Mouse (Mus musculus): ENCODE measurements around the gene Tex21. TPM values are rescaled to one million over a fixed set of nuclear protein-coding genes. Genes with fewer than 3 reads are reported as not detected.

Gene Tex21
- polyA plus RNA-seq (2012; rRNA removed) = not detected in 2 replicates

GRCm38 (mm10) chr12:76246646-76247045 is at the start of gene Tex21:
TSS of gene Tex21 (minus strand) at chr12:76246746.
- TF ChIP-seq POLR2A (IDR thresholded peaks at IDR 0.05; ENCODE audit: low read depth, low read length) = no peak
- no peak for TF ChIP-seq CTCF (IDR thresholded peaks at IDR 0.05; ENCODE audit: extremely low read depth, insufficient read length, insufficient replicate concordance, low read depth, low read length)
- Histone ChIP-seq H3K27ac (ENCODE audit: insufficient read depth, low read depth, low read length) (no peak within 1 kb of the TSS), H3K4me3 (ENCODE audit: low read depth, low read length) (no peak within 1 kb of the TSS), H3K27me3 (ENCODE audit: control insufficient read depth, insufficient read depth, low read length) (no peaks in the 10 kb centered on the region), H3K4me1 (ENCODE audit: control insufficient read depth, insufficient read depth, insufficient read length, low read length) (no peaks in the 10 kb centered on the region), H3K36me3 (ENCODE audit: control insufficient read depth, insufficient read depth, low read length) (no peaks in the 10 kb centered on the region)
- 79% methylated on average over 6 of the region's 6 CpGs for WGBS

GRCm38 (mm10) chr12:76293192-76293591 is 46.6 kb upstream of the Tex21 start:
- WGBS = 37% methylated on average over 7 of the region's 7 CpGs
- TF ChIP-seq POLR2A (IDR thresholded peaks at IDR 0.05; ENCODE audit: low read depth, low read length) (no peak), CTCF (IDR thresholded peaks at IDR 0.05; ENCODE audit: extremely low read depth, insufficient read length, insufficient replicate concordance, low read depth, low read length) (peak; percentile 77; the same call in 1 of the 2 replicates)
- Histone ChIP-seq H3K36me3 (ENCODE audit: control insufficient read depth, insufficient read depth, low read length) (peaks cover 42% of the 10 kb centered on the region), H3K27me3 (ENCODE audit: control insufficient read depth, insufficient read depth, low read length) (no peaks in the 10 kb centered on the region), H3K27ac (ENCODE audit: insufficient read depth, low read depth, low read length) (no peak overlapping the region), H3K4me1 (ENCODE audit: control insufficient read depth, insufficient read depth, insufficient read length, low read length) (no peaks in the 10 kb centered on the region), H3K4me3 (ENCODE audit: low read depth, low read length) (no peak overlapping the region)

- no peak overlapping the region for H3K4me3 ChIP-seq (ENCODE audit: low read depth, low read length)
- no peaks in the 10 kb centered on the region for H3K4me1 ChIP-seq (ENCODE audit: control insufficient read depth, insufficient read depth, insufficient read length, low read length)
- peak; percentile 36; the same call in 1 of the 2 replicates for TF ChIP-seq CTCF (IDR thresholded peaks at IDR 0.05; ENCODE audit: extremely low read depth, insufficient read length, insufficient replicate concordance, low read depth, low read length)
- TF ChIP-seq POLR2A (IDR thresholded peaks at IDR 0.05; ENCODE audit: low read depth, low read length) = no peak
- H3K36me3 ChIP-seq (ENCODE audit: control insufficient read depth, insufficient read depth, low read length) = peaks cover 39% of the 10 kb centered on the region
- WGBS = 96% methylated on average over 2 of the region's 2 CpGs
- H3K27ac ChIP-seq (ENCODE audit: insufficient read depth, low read depth, low read length) = no peak overlapping the region
- H3K27me3 ChIP-seq (ENCODE audit: control insufficient read depth, insufficient read depth, low read length) = no peaks in the 10 kb centered on the region
Observed at GRCm38 (mm10) chr12:76290271-76290670, 43.7 kb upstream of the Tex21 start.

GRCm38 (mm10) chr12:76289428-76289827 is 42.9 kb upstream of the Tex21 start:
- no peak overlapping the region for H3K4me3 ChIP-seq (ENCODE audit: low read depth, low read length)
- 95% methylated on average over 12 of the region's 12 CpGs for WGBS
- TF ChIP-seq CTCF (IDR thresholded peaks at IDR 0.05; ENCODE audit: extremely low read depth, insufficient read length, insufficient replicate concordance, low read depth, low read length) (no peak), POLR2A (IDR thresholded peaks at IDR 0.05; ENCODE audit: low read depth, low read length) (no peak)
- H3K27me3 ChIP-seq (ENCODE audit: control insufficient read depth, insufficient read depth, low read length) = no peaks in the 10 kb centered on the region
- peaks cover 39% of the 10 kb centered on the region for H3K36me3 ChIP-seq (ENCODE audit: control insufficient read depth, insufficient read depth, low read length)
- no peaks in the 10 kb centered on the region for H3K4me1 ChIP-seq (ENCODE audit: control insufficient read depth, insufficient read depth, insufficient read length, low read length)
- no peak overlapping the region for H3K27ac ChIP-seq (ENCODE audit: insufficient read depth, low read depth, low read length)

GRCm38 (mm10) chr12:76288494-76288893 is 41.9 kb upstream of the Tex21 start:
- Histone ChIP-seq H3K36me3 (ENCODE audit: control insufficient read depth, insufficient read depth, low read length) (peaks cover 39% of the 10 kb centered on the region), H3K4me3 (ENCODE audit: low read depth, low read length) (no peak overlapping the region), H3K4me1 (ENCODE audit: control insufficient read depth, insufficient read depth, insufficient read length, low read length) (no peaks in the 10 kb centered on the region), H3K27ac (ENCODE audit: insufficient read depth, low read depth, low read length) (no peak overlapping the region), H3K27me3 (ENCODE audit: control insufficient read depth, insufficient read depth, low read length) (no peaks in the 10 kb centered on the region)
- TF ChIP-seq POLR2A (IDR thresholded peaks at IDR 0.05; ENCODE audit: low read depth, low read length) (no peak), CTCF (IDR thresholded peaks at IDR 0.05; ENCODE audit: extremely low read depth, insufficient read length, insufficient replicate concordance, low read depth, low read length) (no peak)
- WGBS = 93% methylated on average over 5 of the region's 5 CpGs

GRCm38 (mm10) chr12:76287986-76288385 is 41.4 kb upstream of the Tex21 start:
- 90% methylated on average over 8 of the region's 8 CpGs for WGBS
- peaks cover 41% of the 10 kb centered on the region for H3K36me3 ChIP-seq (ENCODE audit: control insufficient read depth, insufficient read depth, low read length)

GRCm38 (mm10) chr12:76285418-76285817 is 38.9 kb upstream of the Tex21 start:
- no peak overlapping the region for H3K27ac ChIP-seq (ENCODE audit: insufficient read depth, low read depth, low read length)
- 90% methylated on average over 6 of the region's 6 CpGs for WGBS
- no peak overlapping the region for H3K4me3 ChIP-seq (ENCODE audit: low read depth, low read length)
- H3K36me3 ChIP-seq (ENCODE audit: control insufficient read depth, insufficient read depth, low read length) = peaks cover 28% of the 10 kb centered on the region
- no peak for TF ChIP-seq POLR2A (IDR thresholded peaks at IDR 0.05; ENCODE audit: low read depth, low read length)
- TF ChIP-seq CTCF (IDR thresholded peaks at IDR 0.05; ENCODE audit: extremely low read depth, insufficient read length, insufficient replicate concordance, low read depth, low read length) = no peak
- no peaks in the 10 kb centered on the region for H3K27me3 ChIP-seq (ENCODE audit: control insufficient read depth, insufficient read depth, low read length)
- peaks cover 5% of the 10 kb centered on the region; the same call in 1 of the 2 replicates for H3K4me1 ChIP-seq (ENCODE audit: control insufficient read depth, insufficient read depth, insufficient read length, low read length)

More at GRCm38 (mm10) chr12:76287986-76288385, 41.4 kb upstream of the Tex21 start:
- no peaks in the 10 kb centered on the region; the same call in 1 of the 2 replicates for H3K4me1 ChIP-seq (ENCODE audit: control insufficient read depth, insufficient read depth, insufficient read length, low read length)
- H3K27me3 ChIP-seq (ENCODE audit: control insufficient read depth, insufficient read depth, low read length) = no peaks in the 10 kb centered on the region
- H3K4me3 ChIP-seq (ENCODE audit: low read depth, low read length) = no peak overlapping the region
- TF ChIP-seq CTCF (IDR thresholded peaks at IDR 0.05; ENCODE audit: extremely low read depth, insufficient read length, insufficient replicate concordance, low read depth, low read length) (no peak), POLR2A (IDR thresholded peaks at IDR 0.05; ENCODE audit: low read depth, low read length) (no peak)
- no peak overlapping the region for H3K27ac ChIP-seq (ENCODE audit: insufficient read depth, low read depth, low read length)
